Mouse (Mus musculus): ENCODE measurements around the gene Plxna4. TPM values are rescaled to one million over a fixed set of nuclear protein-coding genes. Genes with fewer than 3 reads are reported as not detected.

Plxna4 gene
- under 1 TPM; 0.15 to 0.37 TPM for total RNA-seq (2023)

GRCm38 (mm10) chr6:32588056-32588671 is at the start of gene Plxna4:
Gene Plxna4, minus strand, starts transcription at chr6:32588192.

